Mouse (Mus musculus) cortical plate, adult 2 months (tissue): Measurements from ENCODE around the gene Slc39a2.

ENCODE experiments used
- CTCF ChIP-seq: fragments of 200-500 bp; IDR thresholded peaks from 2 replicates; pipeline ENCODE4 v1.5.1; 2011; ENCODE audit warnings: mild to moderate bottlenecking, control low read depth, low read length; ENCODE audit not compliant: insufficient read depth; ENCODE audit errors: extremely low read depth
- POLR2A ChIP-seq: fragments of 200-500 bp; IDR thresholded peaks from 2 replicates; pipeline ENCODE4 v1.6.1; 2011; ENCODE audit warnings: mild to moderate bottlenecking, low read length, control low read depth; ENCODE audit not compliant: insufficient read depth; ENCODE audit errors: extremely low read depth

DNA sequence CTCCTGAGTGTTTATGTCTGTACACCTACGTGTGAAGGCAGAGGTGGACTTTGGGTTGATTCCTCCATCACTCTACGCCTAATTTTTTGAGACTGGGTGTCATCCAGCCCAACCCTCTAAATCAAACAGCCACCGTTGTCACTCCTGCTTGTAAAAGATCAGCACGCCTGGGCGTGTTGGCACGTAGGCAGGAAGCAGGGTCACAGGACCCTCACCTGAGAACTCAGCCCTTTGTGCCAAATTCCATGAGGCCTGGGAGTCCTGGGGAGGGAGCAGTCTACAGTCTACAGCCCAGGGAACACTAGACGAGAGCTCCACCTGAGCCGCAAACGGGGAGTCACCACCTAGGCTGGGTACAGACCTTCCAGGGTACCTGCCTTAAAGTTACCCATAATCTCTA lies 11.1 kb downstream of the Slc39a2 start:
- TF ChIP-seq CTCF (no peak), POLR2A (no peak)
